In genomic region chr6:129275220-129275619, GRCm38 (mm10) we compare ENCODE assay signal across 13 mouse cellular contexts. TPM values are rescaled to one million over a fixed set of nuclear protein-coding genes. Genes with fewer than 3 reads are reported as not detected.
A peak's percentile ranks its signal among the peaks of the same experiment; 100 is the strongest.
DNase-seq lines count a peak whose midpoint lies in the region; ATAC-seq and TF ChIP-seq lines count a peak whose summit lies in the region.
"Had no signal": no experiment of that assay in that cellular context is flagged by ENCODE, and none has a peak within 500 bp of the region (broad histone marks: within the 10 kb centered on the region; RNA-seq: fewer than 3 reads in every experiment).

TSS of gene Cd69 (minus strand) at chr6:129275436.

- 69% methylated on average over 9 of the region's 9 CpGs for WGBS in heart, embryonic 11.5 days (ENCODE audit: insufficient replicate concordance)

- DNase-seq in CH12.LX (ENCODE audit: extremely low read depth), result peak; percentile 98
- peak; percentile 97 for DNase-seq in splenic B cell, adult 2 months (ENCODE audit: low read depth, low spot score)
- DNase-seq in layer of hippocampus, adult 8-10 months (ENCODE audit: low spot score in 2 of 2), result no peak
- DNase-seq in frontal cortex, postnatal 14 days (ENCODE audit: low spot score in 2 of 2), result no peak
- DNase-seq in heart, adult 8-10 months (ENCODE audit: low spot score), result no peak
- DNase-seq: forebrain, postnatal 0 days; kidney, postnatal 10 days had no signal

- TF ChIP-seq POLR2A in CH12.LX (IDR thresholded peaks at IDR 0.05; ENCODE audit: low read depth, low read length), result peak; percentile 100

- H3K36me3 ChIP-seq in CH12.LX (replicated peaks in 1 of 2; ENCODE audit: control insufficient read depth in 1 of 2, insufficient read depth in 1 of 2, low read length in 1 of 2), result peaks cover 13 to 26% of the 10 kb centered on the region in 2 experiments
- peaks cover 13% of the 10 kb centered on the region for H3K36me3 ChIP-seq in megakaryocyte, embryonic 14.5 days (replicated peaks; ENCODE audit: low read length)
- H3K36me3 ChIP-seq in splenic B cell, adult 2 months (ENCODE audit: control insufficient read depth, insufficient read depth, low read length, poor library complexity, severe bottlenecking), result peaks cover 2% of the 10 kb centered on the region; the same call in 1 of the 2 replicates
- no peaks in the 10 kb centered on the region for H3K36me3 ChIP-seq in heart, embryonic 11.5 days (ENCODE audit: control insufficient read depth, insufficient read depth, low read length)
- H3K36me3 ChIP-seq: midbrain, embryonic 13.5 days had no signal

- no peaks in the 10 kb centered on the region for H3K9me3 ChIP-seq in CH12.LX (replicated peaks; ENCODE audit: low read length)
- H3K9me3 ChIP-seq in megakaryocyte, embryonic 14.5 days, result no peaks in the 10 kb centered on the region
- H3K9me3 ChIP-seq in heart, embryonic 11.5 days (replicated peaks; ENCODE audit: control insufficient read depth, low read length), result no peaks in the 10 kb centered on the region
- H3K9me3 ChIP-seq: midbrain, embryonic 13.5 days had no signal

- dilution Hi-C loops in CH12.LX (cut with MboI; ENCODE audit: extremely low pct_ligation_motif_present, extremely low pct_unique_long_range_greater_than_20kb, low sequenced_read_pairs), result no loop called here

- no peak for TF ChIP-seq CTCF in CH12.LX (conservative IDR thresholded peaks at IDR 0.05 in 1 of 2, IDR thresholded peaks at IDR 0.05 in 1 of 2; ENCODE audit: low read depth in 2 of 2, low read length in 2 of 2)

- peak within 1 kb of the TSS; percentile 74 for H3K4me2 ChIP-seq in CH12.LX (ENCODE audit: insufficient read depth, low read depth, poor library complexity, severe bottlenecking)
- no peak within 1 kb of the TSS for H3K4me2 ChIP-seq in heart, embryonic 11.5 days
- H3K4me2 ChIP-seq: midbrain, embryonic 13.5 days had no signal

- in situ Hi-C loops in CH12.LX (cut with MboI; ENCODE audit: low pct_ligation_motif_present, low pct_unique_long_range_greater_than_20kb, low sequenced_read_pairs), result no loop called here

- ATAC-seq in inflammation-experienced regulatory T-cells, adult 6 months, result peak; percentile 78
- no peak for ATAC-seq in heart, embryonic 11.5 days (replicated peaks; ENCODE audit: insufficient number of reproducible peaks, low FRiP score, low TSS enrichment)
- ATAC-seq: forebrain, postnatal 0 days; midbrain, embryonic 13.5 days; Patski had no signal

- H3K4me1 ChIP-seq in CH12.LX (ENCODE audit: control insufficient read depth in 1 of 2, insufficient read depth in 2 of 2), result peaks cover 6 to 25% of the 10 kb centered on the region in 2 experiments
- peaks cover 48% of the 10 kb centered on the region for H3K4me1 ChIP-seq in megakaryocyte, embryonic 14.5 days
- H3K4me1 ChIP-seq in heart, embryonic 11.5 days (ENCODE audit: control insufficient read depth, insufficient read depth, low read length), result no peaks in the 10 kb centered on the region
- H3K4me1 ChIP-seq: midbrain, embryonic 13.5 days had no signal

- TF ChIP-seq RAD21 in CH12.LX (IDR thresholded peaks at IDR 0.05; ENCODE audit: low read depth, low read length), result no peak; the same call in 1 of the 2 replicates

- H3K27me3 ChIP-seq in CH12.LX (replicated peaks), result no peaks in the 10 kb centered on the region
- H3K27me3 ChIP-seq in megakaryocyte, embryonic 14.5 days (replicated peaks), result no peaks in the 10 kb centered on the region
- no peaks in the 10 kb centered on the region for H3K27me3 ChIP-seq in splenic B cell, adult 2 months (ENCODE audit: control insufficient read depth, insufficient read depth, low read length, poor library complexity, severe bottlenecking)
- H3K27me3 ChIP-seq in heart, embryonic 11.5 days (ENCODE audit: control insufficient read depth, insufficient read depth, low read length), result no peaks in the 10 kb centered on the region
- H3K27me3 ChIP-seq: midbrain, embryonic 13.5 days had no signal

- H3K27ac ChIP-seq in CH12.LX (ENCODE audit: insufficient read depth, low read depth), result peak within 1 kb of the TSS; percentile 96
- no peak within 1 kb of the TSS for H3K27ac ChIP-seq in heart, embryonic 11.5 days (ENCODE audit: low read depth, low read length)
- H3K27ac ChIP-seq: midbrain, embryonic 13.5 days had no signal

- H3K79me2 ChIP-seq in CH12.LX (replicated peaks; ENCODE audit: control insufficient read depth, extremely low read depth, insufficient read depth, poor library complexity, severe bottlenecking), result peaks cover 37% of the 10 kb centered on the region

- peak within 1 kb of the TSS; percentile 77 to 96 (median 90) for H3K4me3 ChIP-seq in CH12.LX (replicated peaks in 1 of 3; ENCODE audit: low read depth in 2 of 3, low read length in 2 of 3, poor library complexity in 1 of 3)
- H3K4me3 ChIP-seq in megakaryocyte, embryonic 14.5 days (replicated peaks), result peak within 1 kb of the TSS; percentile 90
- no peak within 1 kb of the TSS for H3K4me3 ChIP-seq in heart, embryonic 11.5 days (ENCODE audit: low read depth, low read length)
- H3K4me3 ChIP-seq: midbrain, embryonic 13.5 days had no signal

- peak; percentile 48; the same call in 1 of the 2 replicates for TF ChIP-seq EP300 in CH12.LX (IDR thresholded peaks at IDR 0.05; ENCODE audit: low read length)

- H3K9ac ChIP-seq in CH12.LX (ENCODE audit: insufficient read depth, low read depth), result peak within 1 kb of the TSS; percentile 98
- H3K9ac ChIP-seq in heart, embryonic 11.5 days (ENCODE audit: low read depth, low read length), result no peak within 1 kb of the TSS
- H3K9ac ChIP-seq: forebrain, postnatal 0 days; midbrain, embryonic 13.5 days had no signal

TF ChIP-seq in CH12.LX, 34 proteins besides CTCF, POLR2A, EP300 and RAD21 (continues in another document):
- TF ChIP-seq HCFC1 (IDR thresholded peaks at IDR 0.05; ENCODE audit: low read depth, low read length) (peak; percentile 29; the same call in 1 of the 2 replicates), CHD1 (IDR thresholded peaks at IDR 0.05; ENCODE audit: low read depth, low read length) (no peak), SMC3 (IDR thresholded peaks at IDR 0.05; ENCODE audit: low read depth, low read length) (peak; percentile 22), NRF1 (IDR thresholded peaks at IDR 0.05; ENCODE audit: low read depth, low read length) (no peak), ETS1 (conservative IDR thresholded peaks at IDR 0.05; ENCODE audit: low read depth, low read length) (peak; percentile 88), NELFE (IDR thresholded peaks at IDR 0.05; ENCODE audit: low read depth, low read length) (peak; percentile 100), KAT2A (IDR thresholded peaks at IDR 0.05; ENCODE audit: insufficient replicate concordance, low read length) (no peak), ZNF384 (IDR thresholded peaks at IDR 0.05; ENCODE audit: low read depth, low read length) (peak; percentile 59), UBTF (IDR thresholded peaks at IDR 0.05; ENCODE audit: low read depth, low read length) (no peak), MAZ (IDR thresholded peaks at IDR 0.05; ENCODE audit: low read depth, low read length) (no peak; the same call in 1 of the 2 replicates), E2F4 (IDR thresholded peaks at IDR 0.05; ENCODE audit: insufficient replicate concordance, low read depth, low read length) (no peak), ZC3H11A (IDR thresholded peaks at IDR 0.05; ENCODE audit: low read depth, low read length) (no peak), POLR2AphosphoS2 (IDR thresholded peaks at IDR 0.05; ENCODE audit: low read depth, low read length) (peak; percentile 98), MXI1 (IDR thresholded peaks at IDR 0.05; ENCODE audit: low read depth, low read length) (no peak; the same call in 1 of the 2 replicates), MYC (IDR thresholded peaks at IDR 0.05; ENCODE audit: low read depth, low read length) (peak; percentile 68), PAX5 (IDR thresholded peaks at IDR 0.05; ENCODE audit: low read length) (no peak), MEF2A (IDR thresholded peaks at IDR 0.05; ENCODE audit: borderline replicate concordance, low read depth, low read length) (peak; percentile 87), GABPA (IDR thresholded peaks at IDR 0.05; ENCODE audit: insufficient replicate concordance, low read depth, low read length) (no peak), TCF12 (IDR thresholded peaks at IDR 0.05; ENCODE audit: low read depth, low read length) (peak; percentile 89), TBP (conservative IDR thresholded peaks at IDR 0.05; ENCODE audit: low read depth, low read length) (peak; percentile 99), USF1 (IDR thresholded peaks at IDR 0.05; ENCODE audit: low read depth, low read length) (no peak), ZMIZ1 (IDR thresholded peaks at IDR 0.05; ENCODE audit: low read depth, low read length) (peak; percentile 99), USF2 (conservative IDR thresholded peaks at IDR 0.05; ENCODE audit: low read depth, low read length) (no peak), BHLHE40 (IDR thresholded peaks at IDR 0.05; ENCODE audit: low read depth, low read length) (peak; percentile 73), RCOR1 (conservative IDR thresholded peaks at IDR 0.05; ENCODE audit: low read depth, low read length) (no peak), MAX (IDR thresholded peaks at IDR 0.05; ENCODE audit: low read length) (peak; percentile 52; the same call in 1 of the 2 replicates), JUN (IDR thresholded peaks at IDR 0.05; ENCODE audit: insufficient read depth, low read depth, low read length) (peak; percentile 27; the same call in 1 of the 2 replicates), ZKSCAN1 (IDR thresholded peaks at IDR 0.05; ENCODE audit: borderline replicate concordance, low read depth, low read length) (no peak), MAFK (IDR thresholded peaks at IDR 0.05; ENCODE audit: insufficient replicate concordance, low read length) (0 out of 2 replicates have a peak, but pooled peaks have one; percentile 59), IRF4 (IDR thresholded peaks at IDR 0.05; ENCODE audit: low read depth, low read length) (peak; percentile 67; the same call in 1 of the 2 replicates), ELF1 (IDR thresholded peaks at IDR 0.05; ENCODE audit: low read depth, low read length) (no peak), CHD2 (IDR thresholded peaks at IDR 0.05; ENCODE audit: low read length) (no peak), JUND (conservative IDR thresholded peaks at IDR 0.05; ENCODE audit: low read depth, low read length) (no peak)

RNA-seq across cellular contexts. Expression of gene Cd69, which starts in this region (rescaled TPM):
- total RNA-seq in CH12.LX (2012; rRNA removed), result 112 and 132 TPM in 2 replicates
- total RNA-seq in CH12.LX (2014; rRNA removed), result 229 and 269 TPM in 2 replicates
- 71.2 and 71.3 TPM in 2 replicates for polyA plus RNA-seq in CH12.LX (2012; ENCODE audit: insufficient read length, low read depth)
- polyA plus RNA-seq in inflammation-experienced regulatory T-cells, adult 6 months (2017; shearing (Covaris generic)), result 100 to 1,000 TPM; 152 to 264 (median 175) TPM
- 1.3 TPM in 1 of 2 replicates, not detected in the other for polyA plus RNA-seq in megakaryocyte, embryonic 14.5 days (2012; ENCODE audit: insufficient read depth, low replicate concordance)
- total RNA-seq in layer of hippocampus, adult 8-10 months (2022), result not detected
- total RNA-seq in heart, adult 8-10 months (2022), result under 1 TPM in 1 of 4 experiments, not detected in 3; 0.16 TPM
- polyA plus RNA-seq in heart, embryonic 11.5 days (2014; fragmentation: Nextera tagmentation; extraction: Ambion mirVana), result not detected in 2 replicates
- total RNA-seq: forebrain, postnatal 0 days; left cerebral cortex, postnatal 25 days had no signal
- polyA plus RNA-seq: midbrain, embryonic 13.5 days; Patski had no signal

Comparison
In these comparisons a context has a peak if more than half of its experiments do, and no peak if none do; other contexts are left out.
1. RNA of gene Cd69 (total RNA-seq): 112 to 269 TPM in CH12.LX; 0.16 TPM in heart, adult 8-10 months and not detected in layer of hippocampus, adult 8-10 months; every median in the first group is over 10 times any median in the second.
2. RNA of gene Cd69 (polyA plus RNA-seq): 152 to 264 TPM in inflammation-experienced regulatory T-cells, adult 6 months and 71.2 to 71.3 TPM in CH12.LX; 1.3 TPM in megakaryocyte, embryonic 14.5 days and not detected in heart, embryonic 11.5 days; every median in the first group is over 10 times any median in the second.
3. DNase-seq: peak in CH12.LX (single experiment) and splenic B cell, adult 2 months (single experiment); none in layer of hippocampus, adult 8-10 months (0 of 2), frontal cortex, postnatal 14 days (0 of 2) and heart, adult 8-10 months (single experiment).